Mouse (Mus musculus): ENCODE measurements around the gene Prl2a1.
"Not testable (repeated sequence)": the region's sequence is repeated elsewhere in the genome, so short reads cannot be mapped to it uniquely, and the experiment has no call there.

Prl2a1 gene

GRCm38 (mm10) chr13:27801354-27801753 is at the start of gene Prl2a1:
Prl2a1 (plus strand) TSS chr13:27801654.
- CTCF ChIA-PET: no interaction called here

DNA sequence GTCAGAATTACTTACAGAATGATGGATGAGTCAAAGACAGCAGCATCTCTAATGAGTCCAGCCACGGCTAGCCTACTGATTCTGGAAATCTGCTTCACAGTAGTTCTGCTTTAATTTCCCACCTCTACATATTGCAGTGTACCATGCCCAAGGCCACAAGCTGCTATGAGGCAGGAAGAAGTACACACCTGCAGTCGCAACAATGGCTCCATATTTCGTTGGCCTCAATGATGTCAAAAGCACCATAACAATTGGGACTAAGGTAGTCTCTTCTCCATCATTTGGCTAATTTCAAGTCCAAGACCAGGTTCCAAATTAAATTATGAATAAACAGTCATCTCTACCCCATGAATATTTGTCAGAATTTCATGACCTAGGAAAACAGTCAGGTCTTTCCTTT is 20.8 kb upstream of the Prl2a1 start, which contains the start of gene Prl7c1:
TSS of gene Prl7c1 (minus strand) at position 101 of the 400 bp plus-strand sequence.
- CTCF ChIA-PET: not testable (repeated sequence)

GRCm38 (mm10) chr13:27799303-27799702 is 2.2 kb upstream of the Prl2a1 start:
- CTCF ChIA-PET: no interaction called here

DNA sequence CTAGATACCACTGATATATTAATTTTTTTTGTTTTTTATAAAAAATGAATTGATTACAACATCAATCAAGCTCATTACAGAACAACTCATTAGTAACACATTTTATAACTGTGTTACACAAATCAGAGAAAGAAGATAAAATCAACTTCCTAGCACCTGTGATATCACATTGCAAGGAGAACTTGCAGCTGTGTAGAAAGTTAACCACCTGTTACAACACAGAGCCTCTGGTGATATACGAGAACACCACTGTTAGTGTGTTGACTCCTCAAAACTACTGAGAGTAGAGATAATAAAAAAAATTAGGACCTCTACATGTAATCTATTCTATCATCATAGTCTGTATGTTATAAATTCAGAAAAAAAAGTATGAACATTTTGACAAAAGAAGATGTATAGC is 1.3 kb downstream of the Prl2a1 start:
- CTCF ChIA-PET: no interaction called here

- CTCF ChIA-PET: no interaction called here
These were observed 47.6 kb downstream of the Prl2a1 start, which contains the start of gene Prl2c1 for GRCm38 (mm10) chr13:27849042-27849441. Prl2c1 (plus strand) TSS chr13:27849342.

Data from spleen, embryonic (tissue).